Mouse (Mus musculus): ENCODE results near the gene Nav2.
A peak's percentile ranks its signal among the peaks of the same experiment; 100 is the strongest.

GRCm38 (mm10) chr7:49255053-49255452 lies 346.5 kb downstream of the Nav2 start:
- TF ChIP-seq RAD21 (IDR thresholded peaks at IDR 0.05; ENCODE audit: low read depth, low read length), result peak; percentile 42
- no peak for TF ChIP-seq MXI1 (IDR thresholded peaks at IDR 0.05; ENCODE audit: low read depth, low read length)
- TF ChIP-seq HCFC1 (IDR thresholded peaks at IDR 0.05; ENCODE audit: low read depth, low read length), result no peak
- no peak for TF ChIP-seq POLR2A (IDR thresholded peaks at IDR 0.05; ENCODE audit: control insufficient read depth in 1 of 2, insufficient read depth in 1 of 2, low read depth in 1 of 2, low read length in 2 of 2, poor library complexity in 1 of 2)
- TF ChIP-seq TAL1 (IDR thresholded peaks at IDR 0.05; ENCODE audit: low read length), result no peak
- TF ChIP-seq TCF12 (IDR thresholded peaks at IDR 0.05; ENCODE audit: low read depth, low read length), result no peak
- TF ChIP-seq BHLHE40 (IDR thresholded peaks at IDR 0.05; ENCODE audit: borderline replicate concordance, low read depth, low read length), result no peak
- TF ChIP-seq CTCF (IDR thresholded peaks at IDR 0.05 in 2 of 3, conservative IDR thresholded peaks at IDR 0.05 in 1 of 3; ENCODE audit: control insufficient read depth in 1 of 3, insufficient read depth in 1 of 3, low read depth in 2 of 3, low read length in 3 of 3, poor library complexity in 1 of 3, severe bottlenecking in 1 of 3), result peak; percentile 42 to 66 (median 61); a peak in 5 of 6 replicates
- TF ChIP-seq ZNF384 (IDR thresholded peaks at IDR 0.05; ENCODE audit: low read depth, low read length), result no peak
- TF ChIP-seq ZC3H11A (IDR thresholded peaks at IDR 0.05; ENCODE audit: low read depth, low read length), result peak; percentile 32
- no peak for TF ChIP-seq MAFK (IDR thresholded peaks at IDR 0.05; ENCODE audit: borderline replicate concordance, low read depth, low read length)
- no peak for TF ChIP-seq JUND (IDR thresholded peaks at IDR 0.05; ENCODE audit: low read depth, low read length)

All from MEL (cell line).